Mouse (Mus musculus): Measurements from ENCODE around the gene Gm9958. TPM values are rescaled to one million over a fixed set of nuclear protein-coding genes. Genes with fewer than 3 reads are reported as not detected.

The Gm9958 gene
- polyA plus RNA-seq, 1 experiment from 2014 or later: 6.1 TPM

DNA sequence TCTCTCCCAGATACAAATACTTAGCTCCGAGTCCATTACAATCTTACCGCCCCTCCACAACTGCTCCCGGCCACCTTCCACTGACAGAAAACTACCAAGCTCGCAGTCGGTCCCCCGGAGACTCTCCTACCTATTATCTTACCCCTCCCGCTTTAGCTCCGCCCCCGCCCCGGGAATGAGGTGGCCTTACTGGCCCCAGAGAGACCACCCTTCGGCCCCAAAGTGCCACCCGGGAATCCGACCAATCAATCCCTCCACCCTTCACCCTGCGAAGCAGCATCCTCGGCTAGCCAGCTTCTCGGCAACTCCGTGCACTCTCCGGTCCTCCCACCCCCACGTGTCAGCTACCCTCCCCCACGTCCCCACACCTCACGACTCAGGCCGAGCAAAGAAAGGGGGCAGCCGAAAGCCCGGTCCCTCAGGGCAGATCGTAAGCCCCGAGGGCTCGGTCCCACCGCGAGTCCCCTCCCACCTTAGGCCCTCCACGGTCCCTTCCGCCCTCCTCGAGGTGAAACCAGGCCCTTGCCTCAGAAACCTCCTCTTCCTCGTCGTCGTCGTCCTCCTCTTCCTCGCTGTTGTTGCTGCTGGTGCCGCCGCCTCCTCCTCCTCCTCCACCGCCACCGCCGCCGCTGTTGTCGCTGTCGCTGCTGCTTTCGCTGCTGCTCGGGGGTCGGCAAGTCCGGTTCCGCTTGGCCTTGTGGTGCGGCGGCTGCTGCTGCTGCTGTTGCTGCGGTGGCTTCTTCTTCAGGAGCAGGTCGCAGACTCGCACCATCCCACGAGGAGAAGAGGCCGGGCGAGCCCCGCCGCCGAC lies 1.7 kb upstream of the Gm9958 start:
- WGBS: under 1% methylated on average over 58 of the region's 61 CpGs
- Histone ChIP-seq H3K9me3 (no peaks in the 10 kb centered on the region), H3K36me3 (no peaks in the 10 kb centered on the region), H3K4me1 (replicated peaks) (peaks cover 20% of the 10 kb centered on the region), H3K9ac (replicated peaks) (peak overlapping the region; percentile 98), H3K4me3 (replicated peaks) (peak overlapping the region; percentile 94), H3K27me3 (no peaks in the 10 kb centered on the region), H3K4me2 (peak overlapping the region; percentile 73), H3K27ac (peak overlapping the region; percentile 100)
- peak; percentile 14 for ATAC-seq (ENCODE audit: insufficient number of reproducible peaks, insufficient read depth, low FRiP score, low TSS enrichment, low read depth)

DNA sequence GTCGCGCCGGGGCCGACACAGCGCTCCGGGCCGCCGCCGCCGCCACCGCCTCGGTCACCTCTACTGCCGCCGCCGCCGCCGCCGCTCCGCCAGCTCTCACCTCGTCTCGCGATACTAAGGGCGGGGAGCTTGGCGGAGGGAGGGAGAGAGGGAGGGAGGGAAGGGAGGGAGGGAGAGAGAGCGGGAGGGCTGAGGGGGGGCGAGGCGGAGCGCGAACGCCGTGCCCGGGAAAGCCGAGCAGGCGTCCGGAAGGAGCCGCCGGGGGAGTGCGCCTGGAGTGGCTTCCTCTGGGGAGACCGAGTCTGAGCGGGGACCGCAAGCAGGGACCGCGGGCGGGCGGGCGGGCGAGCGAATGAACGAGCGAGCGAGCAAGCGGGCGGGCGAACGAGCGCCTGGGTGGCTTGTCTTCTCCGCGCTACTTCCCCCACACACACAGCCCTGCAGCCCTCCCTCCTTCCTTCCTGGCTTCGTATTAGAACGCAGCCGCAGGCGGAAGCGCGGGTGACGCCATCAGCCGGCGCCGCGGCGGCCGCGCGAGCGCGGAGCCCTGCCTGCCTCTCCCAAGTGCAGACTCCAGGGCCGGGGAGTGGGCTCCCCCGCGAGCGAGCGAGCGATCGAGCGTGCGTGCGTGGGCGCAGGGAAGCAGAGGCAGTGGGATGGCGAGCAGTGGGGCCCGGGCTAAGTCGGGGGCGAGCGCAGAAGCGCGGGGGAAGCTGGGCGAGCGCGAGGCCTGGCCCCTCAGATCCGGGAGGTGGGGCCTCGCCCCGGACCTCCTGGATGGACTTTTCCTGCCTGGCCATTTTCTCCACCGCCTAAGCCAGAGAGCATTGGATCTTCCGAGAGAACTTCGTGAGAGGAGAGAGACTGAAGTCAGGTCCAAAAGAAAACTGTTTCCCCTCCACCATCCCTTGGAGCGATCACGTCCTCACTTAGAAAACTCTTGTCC lies 610 bp upstream of the Gm9958 start, which contains the start of gene Ankrd17:
TSS of gene Ankrd17 (minus strand) at position 457 of the 946 bp plus-strand sequence.
- Histone ChIP-seq H3K4me2 (peak within 1 kb of the TSS; percentile 73), H3K9ac (replicated peaks) (peak within 1 kb of the TSS; percentile 98), H3K9me3 (no peaks in the 10 kb centered on the region), H3K4me3 (replicated peaks) (peak within 1 kb of the TSS; percentile 94), H3K27me3 (no peaks in the 10 kb centered on the region), H3K36me3 (no peaks in the 10 kb centered on the region), H3K4me1 (replicated peaks) (peaks cover 20% of the 10 kb centered on the region), H3K27ac (peak within 1 kb of the TSS; percentile 100)
- ATAC-seq (ENCODE audit: insufficient number of reproducible peaks, insufficient read depth, low FRiP score, low TSS enrichment, low read depth): peak; percentile 94
- WGBS: under 1% methylated on average over 71 of the region's 104 CpGs

DNA sequence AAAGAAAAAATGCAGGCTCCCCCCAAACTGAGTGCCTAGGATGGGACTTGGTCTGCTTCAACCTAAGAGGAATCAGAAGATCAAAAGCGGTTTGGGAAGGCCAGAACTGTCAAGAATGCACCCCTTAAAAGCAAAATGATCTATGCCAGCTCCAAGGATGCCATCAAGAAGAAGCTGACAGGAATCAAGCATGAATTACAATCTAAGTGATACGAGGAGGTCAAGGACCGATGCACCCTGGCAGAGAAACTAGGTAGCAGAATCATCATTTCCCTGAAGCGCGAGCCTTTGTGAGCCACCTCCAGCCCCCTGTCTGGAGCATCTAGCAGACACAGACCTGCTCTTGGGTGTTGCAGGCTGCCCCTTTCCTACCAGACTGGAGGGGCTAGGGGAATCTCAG lies 3.4 kb downstream of the Gm9958 start:
- 85% methylated on average over 5 of the region's 5 CpGs for WGBS
- Histone ChIP-seq H3K9me3 (no peaks in the 10 kb centered on the region), H3K4me2 (no peak overlapping the region)

DNA sequence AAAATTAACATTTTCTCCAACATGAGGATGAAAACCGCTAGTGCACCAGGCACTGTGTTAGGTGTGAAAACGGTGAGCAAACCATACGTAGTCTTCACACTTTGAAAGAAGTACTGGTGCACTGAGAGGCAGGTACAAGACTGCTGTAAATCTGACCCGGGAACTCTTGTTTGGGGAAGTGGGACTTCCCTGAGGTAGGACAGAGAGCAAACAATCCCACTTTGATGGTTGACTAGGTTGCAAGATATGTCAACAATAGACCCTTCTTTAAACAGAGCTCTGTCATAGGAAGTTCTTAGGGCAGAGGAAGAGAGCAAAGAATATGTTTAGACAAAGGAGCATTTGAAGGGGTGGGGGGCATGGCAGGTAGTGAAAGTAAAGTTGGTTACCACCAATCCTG lies 6.7 kb downstream of the Gm9958 start:
- Histone ChIP-seq H3K4me2 (no peak overlapping the region), H3K4me1 (replicated peaks) (no peaks in the 10 kb centered on the region), H3K4me3 (replicated peaks) (no peak overlapping the region), H3K9ac (replicated peaks) (no peak overlapping the region), H3K27me3 (no peaks in the 10 kb centered on the region), H3K27ac (no peak overlapping the region), H3K9me3 (no peaks in the 10 kb centered on the region), H3K36me3 (no peaks in the 10 kb centered on the region)
- 94% methylated on average over 4 of the region's 4 CpGs for WGBS
- ATAC-seq (ENCODE audit: insufficient number of reproducible peaks, insufficient read depth, low FRiP score, low TSS enrichment, low read depth): no peak

More for the DNA sequence above, 3.4 kb downstream of the Gm9958 start:
- no peak overlapping the region for H3K4me3 ChIP-seq (replicated peaks)
- ATAC-seq (ENCODE audit: insufficient number of reproducible peaks, insufficient read depth, low FRiP score, low TSS enrichment, low read depth): no peak
- no peaks in the 10 kb centered on the region for H3K36me3 ChIP-seq
- H3K27ac ChIP-seq: no peak overlapping the region
- no peak overlapping the region for H3K9ac ChIP-seq (replicated peaks)
- H3K4me1 ChIP-seq (replicated peaks): peaks cover 5% of the 10 kb centered on the region; the same call in 1 of the 2 replicates
- H3K27me3 ChIP-seq: no peaks in the 10 kb centered on the region

DNA sequence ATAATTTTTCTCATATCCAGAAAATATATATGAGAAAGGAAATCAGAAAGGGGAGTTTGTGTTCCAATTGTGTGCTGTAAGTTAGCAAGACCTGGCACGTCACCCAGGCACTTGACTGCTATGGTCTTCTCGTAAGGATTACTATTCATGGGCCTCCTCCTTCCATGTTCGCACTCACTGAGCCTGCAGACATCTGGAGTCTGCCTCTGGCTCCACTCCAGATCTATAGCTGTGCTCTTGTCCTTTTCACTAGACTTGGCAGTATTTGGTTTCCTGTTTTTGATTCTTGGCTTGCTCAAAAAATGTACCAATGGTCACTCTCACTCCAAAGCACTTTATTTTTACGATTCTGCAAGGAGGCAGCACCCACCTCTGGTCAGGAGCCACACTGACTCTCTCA lies 14.5 kb downstream of the Gm9958 start:
- ATAC-seq (ENCODE audit: insufficient number of reproducible peaks, insufficient read depth, low FRiP score, low TSS enrichment, low read depth): no peak
- Histone ChIP-seq H3K9ac (replicated peaks) (no peak overlapping the region), H3K4me3 (replicated peaks) (no peak overlapping the region), H3K4me1 (replicated peaks) (no peaks in the 10 kb centered on the region), H3K4me2 (no peak overlapping the region), H3K27me3 (no peaks in the 10 kb centered on the region), H3K36me3 (no peaks in the 10 kb centered on the region), H3K27ac (no peak overlapping the region), H3K9me3 (no peaks in the 10 kb centered on the region)
- WGBS: 77% methylated on average over 4 of the region's 4 CpGs

DNA sequence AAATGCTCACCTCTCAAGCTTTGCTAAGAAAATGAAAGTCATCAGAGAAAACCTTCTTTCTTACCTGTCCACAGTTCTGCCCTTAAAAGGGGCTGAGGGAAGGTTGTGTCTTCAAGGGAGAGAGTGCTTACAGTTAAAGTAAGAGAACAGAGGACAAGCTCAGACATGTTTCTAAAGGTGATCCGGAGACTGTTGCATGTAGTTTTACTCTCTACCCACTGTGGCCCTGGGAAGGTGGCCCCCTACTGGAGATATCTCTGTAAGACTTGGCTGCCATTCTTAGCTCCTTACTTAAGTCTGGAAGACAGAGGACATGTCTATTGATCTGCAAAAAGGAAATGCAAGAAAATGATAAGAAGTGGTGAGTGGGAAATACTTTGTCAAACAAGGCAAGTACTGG lies 16.1 kb downstream of the Gm9958 start:
- Histone ChIP-seq H3K4me1 (replicated peaks) (no peaks in the 10 kb centered on the region), H3K27me3 (no peaks in the 10 kb centered on the region), H3K4me2 (no peak overlapping the region), H3K36me3 (no peaks in the 10 kb centered on the region), H3K4me3 (replicated peaks) (no peak overlapping the region), H3K27ac (no peak overlapping the region), H3K9ac (replicated peaks) (no peak overlapping the region), H3K9me3 (no peaks in the 10 kb centered on the region)
- WGBS: 53% methylated on average over 1 of the region's 1 CpGs
- ATAC-seq (ENCODE audit: insufficient number of reproducible peaks, insufficient read depth, low FRiP score, low TSS enrichment, low read depth): no peak

DNA sequence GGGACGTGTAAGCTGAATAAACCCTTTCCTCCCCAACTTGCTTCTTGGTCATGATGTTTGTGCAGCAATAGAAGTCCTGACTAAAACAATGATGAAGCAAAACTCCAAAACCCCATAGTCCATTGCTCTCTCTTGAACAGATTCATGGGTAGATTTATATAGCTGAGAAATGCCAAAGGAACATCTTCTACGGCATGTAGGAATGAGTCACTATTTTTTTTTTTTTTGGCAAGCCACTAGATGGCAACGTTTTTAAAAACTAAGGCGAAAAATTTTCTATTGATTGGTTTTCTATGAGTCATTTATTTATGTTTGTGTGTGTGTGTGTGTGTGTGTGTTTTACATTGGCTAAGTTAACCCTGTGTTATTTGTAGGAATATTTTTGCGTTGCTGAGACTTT lies 26.8 kb downstream of the Gm9958 start:
- Histone ChIP-seq H3K9me3 (no peaks in the 10 kb centered on the region), H3K9ac (replicated peaks) (no peak overlapping the region)
- WGBS: 68% methylated on average over 5 of the region's 5 CpGs

DNA sequence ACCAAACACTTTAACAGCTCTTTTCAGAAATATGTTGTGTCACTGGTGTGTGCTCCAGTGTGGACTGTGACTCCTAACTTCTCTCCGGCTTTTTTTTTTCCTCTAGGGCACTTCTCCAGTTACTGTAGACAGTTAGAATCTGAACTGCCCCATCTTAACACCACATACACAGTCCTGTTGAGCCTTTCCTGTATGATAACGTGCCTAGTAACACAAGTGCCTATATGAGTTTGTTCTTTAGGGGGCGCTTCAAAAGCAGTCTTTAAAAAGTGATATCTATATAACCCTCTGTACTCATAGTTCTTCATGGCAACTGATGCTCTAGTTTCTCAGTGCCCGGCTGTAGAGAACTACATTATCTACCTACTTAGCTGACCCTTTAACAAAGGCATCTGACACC lies 27.3 kb downstream of the Gm9958 start:
- Histone ChIP-seq H3K27me3 (no peaks in the 10 kb centered on the region), H3K27ac (no peak overlapping the region), H3K4me3 (replicated peaks) (no peak overlapping the region), H3K4me2 (no peak overlapping the region), H3K9me3 (no peaks in the 10 kb centered on the region), H3K4me1 (replicated peaks) (no peaks in the 10 kb centered on the region), H3K9ac (replicated peaks) (no peak overlapping the region), H3K36me3 (no peaks in the 10 kb centered on the region)
- 77% methylated on average over 4 of the region's 4 CpGs for WGBS
- ATAC-seq (ENCODE audit: insufficient number of reproducible peaks, insufficient read depth, low FRiP score, low TSS enrichment, low read depth): no peak

More for the DNA sequence above, 26.8 kb downstream of the Gm9958 start:
- no peaks in the 10 kb centered on the region for H3K27me3 ChIP-seq
- no peak for ATAC-seq (ENCODE audit: insufficient number of reproducible peaks, insufficient read depth, low FRiP score, low TSS enrichment, low read depth)
- no peaks in the 10 kb centered on the region for H3K36me3 ChIP-seq
- H3K4me2 ChIP-seq: no peak overlapping the region
- no peaks in the 10 kb centered on the region for H3K4me1 ChIP-seq (replicated peaks)
- H3K27ac ChIP-seq: no peak overlapping the region
- no peak overlapping the region for H3K4me3 ChIP-seq (replicated peaks)

DNA sequence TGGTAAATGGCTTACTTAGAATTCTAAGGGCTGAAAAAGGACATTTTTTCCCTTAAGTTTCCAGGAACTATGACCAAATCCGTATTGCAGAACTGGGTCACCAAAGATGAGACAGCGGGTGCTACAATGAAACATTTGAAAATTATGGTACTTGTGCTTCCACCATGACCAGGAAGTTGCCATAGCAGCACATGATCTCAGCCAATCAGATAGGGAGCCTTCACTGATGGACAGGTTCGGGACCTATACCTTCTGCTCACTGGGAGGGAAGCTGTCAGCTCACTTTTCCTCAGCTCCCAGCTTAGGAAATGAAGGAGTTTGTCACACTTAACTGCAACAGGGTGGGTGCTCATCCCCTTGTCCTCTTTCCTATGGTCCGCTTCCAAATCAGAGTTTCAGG lies 29.8 kb downstream of the Gm9958 start:
- ATAC-seq (ENCODE audit: insufficient number of reproducible peaks, insufficient read depth, low FRiP score, low TSS enrichment, low read depth): no peak
- H3K9ac ChIP-seq (replicated peaks): no peak overlapping the region
- no peak overlapping the region for H3K4me2 ChIP-seq
- H3K36me3 ChIP-seq: no peaks in the 10 kb centered on the region
- H3K9me3 ChIP-seq: no peaks in the 10 kb centered on the region
- 92% methylated on average over 4 of the region's 4 CpGs for WGBS
- no peaks in the 10 kb centered on the region for H3K4me1 ChIP-seq (replicated peaks)
- H3K4me3 ChIP-seq (replicated peaks): no peak overlapping the region
- no peaks in the 10 kb centered on the region for H3K27me3 ChIP-seq
- H3K27ac ChIP-seq: no peak overlapping the region

DNA sequence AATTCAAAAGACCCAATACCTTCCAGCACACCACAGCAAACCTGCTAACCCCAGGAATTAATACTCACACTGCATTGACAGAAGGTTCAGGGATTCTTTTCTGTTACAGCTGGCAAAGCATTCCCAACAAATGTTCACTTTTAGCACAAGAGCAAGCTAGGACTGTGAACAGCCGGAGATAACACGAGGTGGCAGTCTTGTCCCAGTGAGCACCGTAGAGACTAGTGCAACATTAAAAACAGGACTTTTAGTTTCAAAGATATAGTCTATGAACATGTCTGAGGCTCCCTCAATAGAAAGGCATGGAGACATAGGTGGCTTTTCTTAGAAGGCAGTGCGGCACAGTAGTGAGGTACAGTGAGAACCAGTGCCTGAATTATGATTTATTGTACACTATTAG lies 38.2 kb downstream of the Gm9958 start:
- no peak for ATAC-seq (ENCODE audit: insufficient number of reproducible peaks, insufficient read depth, low FRiP score, low TSS enrichment, low read depth)
- Histone ChIP-seq H3K4me2 (no peak overlapping the region), H3K36me3 (no peaks in the 10 kb centered on the region), H3K27ac (no peak overlapping the region), H3K9ac (replicated peaks) (no peak overlapping the region), H3K4me1 (replicated peaks) (no peaks in the 10 kb centered on the region), H3K27me3 (no peaks in the 10 kb centered on the region), H3K9me3 (no peaks in the 10 kb centered on the region), H3K4me3 (replicated peaks) (no peak overlapping the region)
- WGBS: 86% methylated on average over 4 of the region's 4 CpGs

Measured in limb, embryonic 12.5 days (tissue).